Mouse (Mus musculus) kidney, embryonic 15.5 days (tissue): ENCODE data around the gene Chil1. TPM values are rescaled to one million over a fixed set of nuclear protein-coding genes. Genes with fewer than 3 reads are reported as not detected.
A peak's percentile ranks its signal among the peaks of the same experiment; 100 is the strongest.

ENCODE experiments used
- ATAC-seq: fragments of 200-750 bp; cut with Nextera tagmentation; replicated peaks from 2 replicates; pipeline ENCODE4 v1.8.0; 2017; ENCODE audit warnings: moderate TSS enrichment; ENCODE audit not compliant: low FRiP score
- H3K27ac ChIP-seq: fragments of 300-500 bp; sonication (generic); 2 replicates; pipeline ENCODE4 v1.5.1; 2015; ENCODE audit warnings: mild to moderate bottlenecking, inconsistent platforms
- H3K27me3 ChIP-seq: fragments of 300-500 bp; sonication (generic); 2 replicates; pipeline ENCODE4 v1.6.1; 2015; ENCODE audit warnings: inconsistent platforms
- H3K36me3 ChIP-seq: fragments of 300-500 bp; sonication (generic); 2 replicates; pipeline ENCODE4 v1.6.1; 2015; ENCODE audit warnings: inconsistent platforms
- H3K4me1 ChIP-seq: fragments of 300-500 bp; sonication (generic); 2 replicates; pipeline ENCODE4 v1.6.1; 2015; ENCODE audit warnings: inconsistent platforms
- H3K4me2 ChIP-seq: fragments of 300-500 bp; sonication (generic); 2 replicates; pipeline ENCODE4 v1.6.1; 2015; ENCODE audit warnings: moderate library complexity, mild to moderate bottlenecking, inconsistent platforms
- H3K4me3 ChIP-seq: fragments of 300-500 bp; sonication (generic); replicated peaks from 2 replicates; pipeline ENCODE4 v1.5.1; 2015; ENCODE audit warnings: mild to moderate bottlenecking, inconsistent platforms
- H3K9ac ChIP-seq: fragments of 300-500 bp; sonication (generic); 2 replicates; pipeline ENCODE4 v1.6.1; 2015; ENCODE audit warnings: mild to moderate bottlenecking, inconsistent platforms
- H3K9me3 ChIP-seq: fragments of 300-500 bp; sonication (generic); replicated peaks from 2 replicates; pipeline ENCODE4 v1.6.1; 2016; ENCODE audit warnings: inconsistent platforms
- WGBS: fragments of 180-500 bp; shearing (Covaris S2); methylation state at CpG from one replicate; pipeline ENCODE4 v1.1.7; 2015; ENCODE audit warnings: mixed read lengths; 5-methylcytosine and 5-hydroxymethylcytosine counted together
- polyA plus RNA-seq: library from polyadenylated mRNA; unstranded; fragments of >200 nt; fragmentation: Nextera tagmentation; extraction: Ambion mirVana; gene quantifications from 2 replicates; pipeline ENCODE4 v1.2.1, GENCODE M21; 2015

Gene Chil1
- polyA plus RNA-seq, 1 experiment from 2014 or later: 1.7 TPM

DNA sequence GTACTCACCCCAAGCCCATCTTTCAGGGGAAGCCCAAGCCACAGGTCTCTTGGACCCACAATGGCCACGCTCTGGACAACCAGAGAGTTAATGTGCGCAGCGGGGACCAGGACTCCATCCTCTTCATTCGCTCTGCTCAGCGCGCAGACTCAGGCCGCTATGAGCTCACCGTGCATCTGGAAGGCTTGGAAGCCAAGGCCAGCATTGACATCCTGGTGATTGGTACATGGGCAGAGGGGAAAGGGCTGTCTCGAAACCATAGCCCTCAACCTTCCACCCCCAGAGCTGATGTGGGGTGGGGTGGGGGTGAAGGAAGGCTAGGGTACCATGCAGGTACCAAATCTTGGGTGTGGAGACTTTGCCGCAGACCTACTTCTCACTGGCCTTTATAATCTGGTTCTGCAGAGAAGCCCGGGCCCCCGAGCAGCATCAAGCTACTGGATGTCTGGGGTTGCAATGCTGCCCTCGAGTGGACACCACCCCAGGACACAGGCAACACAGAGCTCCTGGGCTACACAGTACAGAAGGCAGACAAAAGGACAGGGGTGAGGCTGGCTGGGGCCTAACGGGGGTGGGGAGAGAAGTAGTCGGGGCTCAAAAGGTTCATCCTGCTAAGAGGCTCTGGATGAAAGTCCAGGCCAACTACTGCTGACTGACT lies 15.5 kb downstream of the Chil1 start:
- Histone ChIP-seq H3K9me3 (no peaks in the 10 kb centered on the region), H3K4me2 (no peak overlapping the region), H3K36me3 (no peaks in the 10 kb centered on the region), H3K27me3 (no peaks in the 10 kb centered on the region), H3K4me1 (peaks cover 38% of the 10 kb centered on the region), H3K4me3 (no peak overlapping the region), H3K9ac (no peak overlapping the region), H3K27ac (no peak overlapping the region)
- 86% methylated on average over 15 of the region's 15 CpGs for WGBS
- no peak for ATAC-seq

DNA sequence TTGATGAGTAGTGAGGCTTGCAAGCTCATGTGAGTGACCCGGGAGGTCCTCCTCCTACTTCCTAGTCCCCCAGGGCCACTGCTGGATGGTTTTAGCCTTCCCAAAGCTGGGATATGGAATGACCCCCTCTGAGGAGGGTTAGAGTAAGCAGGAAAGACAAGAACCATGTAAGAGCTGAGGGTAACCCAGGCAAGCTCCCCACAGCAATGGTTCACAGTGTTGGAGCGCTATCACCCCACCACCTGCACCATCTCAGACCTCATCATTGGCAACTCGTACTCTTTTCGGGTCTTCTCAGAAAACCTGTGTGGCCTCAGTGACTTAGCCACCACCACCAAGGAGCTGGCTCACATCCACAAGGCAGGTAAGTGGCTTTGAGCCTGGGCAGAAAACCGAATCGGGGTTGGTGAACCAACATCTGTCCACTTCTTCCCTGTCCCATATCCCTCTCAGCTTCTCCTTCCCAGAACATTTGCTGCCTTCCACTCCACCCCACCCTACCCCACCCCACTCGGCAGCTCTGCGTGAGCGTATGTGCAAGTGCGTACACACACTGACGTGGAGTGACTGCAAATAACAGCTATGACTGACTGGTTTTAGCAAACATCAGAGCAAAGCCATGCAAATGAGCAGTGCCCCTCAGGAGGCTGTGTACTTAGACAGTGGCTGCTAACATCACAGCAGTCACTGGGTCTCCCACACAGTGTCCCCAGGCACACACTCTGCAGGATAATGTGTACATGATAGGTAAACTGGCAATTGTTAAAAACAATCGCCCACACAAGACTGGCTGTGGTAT lies 16.4 kb downstream of the Chil1 start:
- WGBS: 81% methylated on average over 12 of the region's 12 CpGs
- ATAC-seq: no peak

DNA sequence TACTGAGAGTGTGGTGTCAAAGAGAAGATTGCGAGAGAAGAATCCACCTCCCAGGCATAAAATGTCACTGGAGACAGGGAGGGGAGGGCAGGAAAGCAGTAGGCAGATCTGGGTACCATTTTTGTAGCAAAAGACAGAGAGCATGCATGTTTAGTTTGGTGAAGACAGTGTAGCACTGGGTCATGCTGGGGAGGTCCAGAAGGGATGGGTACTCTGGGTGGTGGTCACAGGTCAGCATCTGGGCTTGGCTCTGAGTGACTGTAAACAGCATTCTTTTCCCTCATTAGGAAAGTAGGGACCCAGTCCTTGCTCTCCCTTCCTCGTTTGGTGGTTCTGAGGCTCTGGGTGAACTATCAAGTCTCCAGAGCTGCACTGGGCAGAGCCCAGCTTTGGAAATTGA lies 18.5 kb downstream of the Chil1 start:
- H3K27me3 ChIP-seq: no peaks in the 10 kb centered on the region
- H3K36me3 ChIP-seq: no peaks in the 10 kb centered on the region
- H3K27ac ChIP-seq: no peak overlapping the region
- H3K4me1 ChIP-seq: peaks cover 10% of the 10 kb centered on the region
- H3K9me3 ChIP-seq: no peaks in the 10 kb centered on the region
- no peak overlapping the region for H3K9ac ChIP-seq
- WGBS: 66% methylated on average over 2 of the region's 2 CpGs
- ATAC-seq: no peak
- no peak overlapping the region for H3K4me2 ChIP-seq
- H3K4me3 ChIP-seq: no peak overlapping the region

More for the DNA sequence above, 16.4 kb downstream of the Chil1 start:
- no peak overlapping the region for H3K27ac ChIP-seq
- no peak overlapping the region for H3K9ac ChIP-seq
- no peaks in the 10 kb centered on the region for H3K27me3 ChIP-seq
- peaks cover 31% of the 10 kb centered on the region for H3K4me1 ChIP-seq
- H3K36me3 ChIP-seq: no peaks in the 10 kb centered on the region
- H3K4me2 ChIP-seq: no peak overlapping the region
- no peak overlapping the region for H3K4me3 ChIP-seq
- H3K9me3 ChIP-seq: no peaks in the 10 kb centered on the region

DNA sequence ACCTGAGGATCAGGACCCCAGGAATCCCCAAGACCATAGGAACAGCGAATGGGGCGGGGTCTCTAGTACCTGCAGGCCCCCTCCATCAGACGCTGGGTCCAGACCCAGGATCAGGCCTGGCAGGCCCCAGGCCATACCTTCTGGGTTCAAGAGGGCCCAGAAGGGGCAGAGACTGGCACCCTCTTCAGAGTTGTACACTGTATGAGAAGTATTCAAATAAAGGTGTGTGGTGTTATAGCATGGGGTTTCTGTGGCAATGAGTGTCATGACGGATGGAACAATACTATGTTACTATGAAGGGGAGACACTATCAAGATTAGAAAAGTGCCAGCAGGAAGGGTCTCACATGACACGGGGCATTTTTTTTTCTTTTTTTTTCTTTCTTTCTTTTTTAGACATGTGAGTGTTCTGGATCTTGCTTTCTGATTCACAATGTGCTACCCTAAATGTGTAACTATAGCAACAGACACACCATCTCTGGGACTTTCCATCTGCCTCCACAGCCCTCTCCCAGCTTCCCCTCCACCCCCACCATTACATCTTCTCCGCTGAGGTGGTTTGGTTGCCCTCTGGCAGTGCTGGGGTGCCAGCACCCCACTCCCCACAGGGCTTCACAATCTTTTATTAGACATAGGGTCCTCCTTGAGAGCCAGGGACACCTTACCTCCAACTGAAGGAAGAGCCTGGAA lies 19.2 kb downstream of the Chil1 start:
- H3K4me3 ChIP-seq: no peak overlapping the region

DNA sequence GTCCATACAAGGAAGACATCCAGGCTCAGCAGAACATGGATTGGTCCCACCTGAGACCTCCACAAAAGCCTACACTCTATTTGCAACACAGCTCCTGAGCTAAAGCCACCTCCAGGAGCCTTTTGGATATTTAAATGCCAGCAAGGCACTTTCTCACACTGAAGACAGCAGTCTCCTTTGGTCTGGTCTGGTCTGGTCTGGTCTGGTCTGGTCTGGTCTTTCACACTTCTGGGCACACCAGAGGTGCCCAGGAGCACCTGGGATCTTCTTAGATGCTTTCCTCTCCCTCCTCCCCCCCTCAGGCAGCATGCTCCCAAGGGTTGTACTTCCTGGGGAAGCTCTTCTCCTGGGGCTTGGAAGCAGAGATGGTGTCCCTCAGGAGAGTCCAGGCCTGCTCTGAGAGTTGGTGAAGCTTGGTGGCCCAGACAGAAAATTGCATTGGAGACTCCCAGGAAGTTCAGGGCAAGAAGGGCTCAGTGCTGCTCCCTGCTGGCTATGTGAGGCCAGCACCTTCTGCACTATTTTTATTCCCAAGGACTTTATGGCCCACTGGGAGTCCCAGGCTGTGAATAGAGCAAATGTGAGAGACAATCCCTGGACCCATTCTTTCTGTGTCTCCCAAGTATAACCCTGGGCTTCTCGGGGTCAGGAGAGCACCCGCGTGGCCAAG lies 19.9 kb downstream of the Chil1 start:
- Histone ChIP-seq H3K4me2 (no peak overlapping the region), H3K36me3 (no peaks in the 10 kb centered on the region), H3K9me3 (no peaks in the 10 kb centered on the region), H3K4me3 (no peak overlapping the region), H3K27me3 (no peaks in the 10 kb centered on the region), H3K27ac (no peak overlapping the region), H3K9ac (no peak overlapping the region), H3K4me1 (peaks cover 5% of the 10 kb centered on the region; the same call in 1 of the 2 replicates)
- ATAC-seq: no peak
- 50% methylated on average over 3 of the region's 3 CpGs for WGBS

More for the DNA sequence above, 19.2 kb downstream of the Chil1 start:
- Histone ChIP-seq H3K36me3 (no peaks in the 10 kb centered on the region), H3K4me1 (peaks cover 5% of the 10 kb centered on the region), H3K27me3 (no peaks in the 10 kb centered on the region), H3K4me2 (no peak overlapping the region), H3K9me3 (no peaks in the 10 kb centered on the region), H3K27ac (no peak overlapping the region), H3K9ac (no peak overlapping the region)
- WGBS: 91% methylated on average over 6 of the region's 6 CpGs
- no peak for ATAC-seq

- Histone ChIP-seq H3K27ac (no peak overlapping the region), H3K9me3 (no peaks in the 10 kb centered on the region), H3K4me3 (no peak overlapping the region), H3K4me2 (no peak overlapping the region), H3K36me3 (no peaks in the 10 kb centered on the region), H3K4me1 (peaks cover 17% of the 10 kb centered on the region), H3K27me3 (no peaks in the 10 kb centered on the region), H3K9ac (no peak overlapping the region)
- no peak for ATAC-seq
- WGBS: 93% methylated on average over 13 of the region's 13 CpGs
Measured at GRCm38 (mm10) chr1:134204230-134204629, 22.3 kb downstream of the Chil1 start.

DNA sequence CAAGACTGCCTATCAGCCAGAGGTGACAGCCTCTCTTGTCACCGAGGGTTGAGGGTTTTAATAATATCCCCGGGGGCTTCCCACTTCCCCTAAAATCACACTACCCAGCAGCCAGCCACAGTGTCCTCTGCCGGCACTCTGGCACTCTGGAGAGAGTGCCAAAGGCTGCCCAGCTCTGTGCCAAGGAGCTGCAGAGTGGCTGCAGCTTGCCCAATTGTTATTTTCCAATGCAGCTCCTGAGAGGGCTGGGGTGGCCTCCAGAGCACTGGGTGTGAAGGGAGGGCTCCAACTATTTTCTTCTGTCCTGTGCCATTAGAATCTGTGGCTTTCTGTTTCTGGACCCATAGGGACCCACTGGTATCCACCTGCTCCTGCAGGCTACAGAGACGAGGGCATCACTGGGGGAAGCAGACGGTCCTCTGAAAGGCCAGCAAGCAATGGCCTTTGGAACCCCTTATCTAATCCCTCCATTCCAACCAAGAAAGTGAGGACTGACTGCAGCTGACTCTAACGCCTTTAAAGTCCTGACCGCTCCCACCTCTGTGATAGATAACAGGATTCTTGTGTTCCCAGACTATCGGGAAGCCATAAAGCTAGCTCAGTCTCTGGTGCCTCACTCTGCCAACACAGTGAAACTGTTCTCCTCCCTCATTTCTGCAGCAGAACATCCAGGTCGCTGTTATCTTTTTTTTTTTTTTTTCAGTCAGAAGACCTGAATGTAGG lies 23.5 kb downstream of the Chil1 start:
- Histone ChIP-seq H3K4me3 (no peak overlapping the region), H3K27ac (no peak overlapping the region), H3K27me3 (no peaks in the 10 kb centered on the region), H3K9me3 (no peaks in the 10 kb centered on the region), H3K4me1 (peaks cover 22% of the 10 kb centered on the region), H3K9ac (no peak overlapping the region), H3K4me2 (no peak overlapping the region), H3K36me3 (no peaks in the 10 kb centered on the region)
- 48% methylated on average over 9 of the region's 9 CpGs for WGBS
- ATAC-seq: no peak

- Histone ChIP-seq H3K36me3 (no peaks in the 10 kb centered on the region), H3K27me3 (no peaks in the 10 kb centered on the region), H3K4me3 (no peak overlapping the region), H3K9me3 (no peaks in the 10 kb centered on the region), H3K4me2 (no peak overlapping the region), H3K4me1 (peaks cover 29% of the 10 kb centered on the region), H3K27ac (no peak overlapping the region), H3K9ac (no peak overlapping the region)
- WGBS: 37% methylated on average over 5 of the region's 5 CpGs
- ATAC-seq: no peak
Measured at GRCm38 (mm10) chr1:134206085-134206484, 24.1 kb downstream of the Chil1 start.

DNA sequence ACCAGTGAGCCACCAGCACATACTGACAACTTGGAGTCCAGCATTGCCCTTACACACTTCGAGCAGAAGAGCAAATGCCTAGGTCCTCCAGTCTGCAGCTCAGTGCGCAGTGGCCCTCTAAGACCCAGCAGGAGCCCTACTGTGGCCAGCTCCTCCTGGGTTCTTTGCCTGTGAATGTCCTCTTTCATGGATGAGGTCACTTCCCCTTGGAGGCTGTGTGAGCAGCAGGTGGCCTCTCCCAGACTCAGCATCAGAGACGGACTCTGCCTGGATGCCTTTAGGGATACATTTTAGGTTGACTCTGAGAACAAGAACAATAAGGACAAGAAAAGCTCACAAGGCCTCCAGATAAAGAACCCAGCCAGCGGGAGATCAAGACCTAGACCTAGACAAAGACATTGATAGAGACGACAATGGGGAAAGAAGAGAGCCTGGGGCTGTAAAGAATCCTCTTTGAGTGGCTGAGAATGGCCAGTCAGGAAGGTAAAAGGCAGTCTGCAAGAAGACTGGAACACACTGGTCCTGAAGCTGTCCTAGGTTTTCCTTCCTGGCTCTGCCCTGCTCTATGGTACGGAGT lies 28.3 kb downstream of the Chil1 start:
- ATAC-seq: no peak

GRCm38 (mm10) chr1:134211043-134211442 lies 29.1 kb downstream of the Chil1 start:
- H3K36me3 ChIP-seq: no peaks in the 10 kb centered on the region
- no peak for ATAC-seq
- no peaks in the 10 kb centered on the region for H3K27me3 ChIP-seq

More for the DNA sequence above, 28.3 kb downstream of the Chil1 start:
- no peaks in the 10 kb centered on the region for H3K36me3 ChIP-seq
- H3K4me2 ChIP-seq: no peak overlapping the region
- peak overlapping the region; percentile 88 for H3K27ac ChIP-seq
- H3K27me3 ChIP-seq: no peaks in the 10 kb centered on the region
- H3K4me3 ChIP-seq: no peak overlapping the region
- 76% methylated on average over 6 of the region's 6 CpGs for WGBS
- H3K9me3 ChIP-seq: no peaks in the 10 kb centered on the region
- no peak overlapping the region for H3K9ac ChIP-seq
- H3K4me1 ChIP-seq: peaks cover 54% of the 10 kb centered on the region

GRCm38 (mm10) chr1:134211631-134212030 lies 29.7 kb downstream of the Chil1 start:
- ATAC-seq: peak; percentile 31
- WGBS: 0% methylated on average over 2 of the region's 2 CpGs
- H3K4me1 ChIP-seq: peaks cover 60% of the 10 kb centered on the region
- H3K27me3 ChIP-seq: no peaks in the 10 kb centered on the region
- no peaks in the 10 kb centered on the region for H3K36me3 ChIP-seq
- peak overlapping the region; percentile 23; the same call in 1 of the 2 replicates for H3K4me2 ChIP-seq
- H3K9me3 ChIP-seq: no peaks in the 10 kb centered on the region
- no peak overlapping the region for H3K4me3 ChIP-seq
- no peak overlapping the region for H3K9ac ChIP-seq
- H3K27ac ChIP-seq: peak overlapping the region; percentile 88

More at GRCm38 (mm10) chr1:134211043-134211442, 29.1 kb downstream of the Chil1 start:
- WGBS: 31% methylated on average over 6 of the region's 6 CpGs
- Histone ChIP-seq H3K4me1 (peaks cover 62% of the 10 kb centered on the region), H3K9me3 (no peaks in the 10 kb centered on the region), H3K4me3 (no peak overlapping the region), H3K4me2 (peak overlapping the region; percentile 23; the same call in 1 of the 2 replicates), H3K9ac (no peak overlapping the region), H3K27ac (peak overlapping the region; percentile 88)
